Mouse (Mus musculus) intestine, postnatal 0 days (tissue): ENCODE measurements around the gene Hist1h2ab. TPM values are rescaled to one million over a fixed set of nuclear protein-coding genes. Genes with fewer than 3 reads are reported as not detected.

ENCODE experiments used
- ATAC-seq: fragments of 200-750 bp; cut with Nextera tagmentation; 2 replicates; pipeline ENCODE4 v1.8.0; 2017; ENCODE audit warnings: mild to moderate bottlenecking, moderate TSS enrichment, moderate library complexity
- H3K27ac ChIP-seq: fragments of 300-500 bp; sonication (generic); 2 replicates; pipeline ENCODE4 v1.5.1; 2014; ENCODE audit warnings: mild to moderate bottlenecking, low read depth, low read length, moderate library complexity
- H3K27me3 ChIP-seq: fragments of 300-500 bp; sonication (generic); replicated peaks from 2 replicates; pipeline ENCODE4 v1.6.1; 2014; ENCODE audit warnings: low read length, mixed read lengths; ENCODE audit not compliant: control insufficient read depth, insufficient read depth
- H3K36me3 ChIP-seq: fragments of 300-500 bp; sonication (generic); 2 replicates; pipeline ENCODE4 v1.6.1; 2014; ENCODE audit warnings: mild to moderate bottlenecking, moderate library complexity; ENCODE audit not compliant: control insufficient read depth, insufficient read depth
- H3K4me1 ChIP-seq: fragments of 300-500 bp; sonication (generic); replicated peaks from 2 replicates; pipeline ENCODE4 v1.6.1; 2014; ENCODE audit warnings: antibody characterized with exemption, low read length, mixed read lengths; ENCODE audit not compliant: control insufficient read depth, insufficient read depth
- H3K4me2 ChIP-seq: fragments of 300-500 bp; sonication (generic); replicated peaks from 2 replicates; pipeline ENCODE4 v1.6.1; 2014; ENCODE audit warnings: low read depth, mild to moderate bottlenecking, moderate library complexity
- H3K4me3 ChIP-seq: fragments of 300-500 bp; sonication (generic); 2 replicates; pipeline ENCODE4 v1.5.1; 2014; ENCODE audit warnings: low read depth, low read length
- H3K9ac ChIP-seq: fragments of 300-500 bp; sonication (generic); 2 replicates; pipeline ENCODE4 v1.6.1; 2014; ENCODE audit warnings: mild to moderate bottlenecking, low read depth, low read length
- H3K9me3 ChIP-seq: fragments of 300-500 bp; sonication (generic); 2 replicates; pipeline ENCODE4 v1.6.1; 2016; ENCODE audit warnings: mixed run types; ENCODE audit not compliant: control insufficient read depth
- CTCF ChIP-seq: sonication (generic); IDR thresholded peaks from 2 replicates; pipeline ENCODE4 v1.5.1; 2016; ENCODE audit warnings: low read depth, mild to moderate bottlenecking, control low read depth, antibody characterized with exemption, moderate library complexity
- WGBS: fragments of 180-500 bp; shearing (Covaris S2); extraction: QIAGEN DNeasy Blood & Tissue Kit; methylation state at CpG from one replicate; pipeline ENCODE4 v1.1.7; 2014; 5-methylcytosine and 5-hydroxymethylcytosine counted together
- polyA plus RNA-seq: library from polyadenylated mRNA; unstranded; fragments of >200 nt; fragmentation: Nextera tagmentation; extraction: Ambion mirVana; gene quantifications from 2 replicates; pipeline ENCODE4 v1.2.1, GENCODE M21; 2015

Gene Hist1h2ab
- polyA plus RNA-seq, 1 experiment from 2014 or later, result 12.1 TPM

DNA sequence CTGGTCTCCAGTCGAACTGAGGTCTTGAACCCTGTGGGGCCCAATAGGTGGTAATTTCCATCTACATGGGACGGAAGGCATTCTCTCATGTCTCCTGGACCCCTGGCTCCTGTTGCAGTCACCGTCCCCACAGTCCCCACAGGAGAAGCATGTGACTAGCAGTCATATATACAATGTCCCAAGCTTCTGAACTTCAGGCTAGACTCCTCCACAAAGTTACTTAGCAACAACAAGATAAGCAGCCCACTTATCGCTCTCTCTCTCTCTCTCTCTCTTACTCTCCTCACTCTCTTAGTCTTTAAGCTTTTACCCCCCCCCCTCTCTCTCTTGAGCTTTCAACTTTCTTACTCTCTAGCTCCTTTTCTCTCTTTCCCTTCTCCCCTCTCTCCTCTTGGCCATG, 26.7 kb upstream of the Hist1h2ab start:
- Histone ChIP-seq H3K9me3 (no peaks in the 10 kb centered on the region), H3K4me3 (no peak overlapping the region), H3K4me2 (no peak overlapping the region), H3K27ac (no peak overlapping the region), H3K4me1 (no peaks in the 10 kb centered on the region), H3K9ac (no peak overlapping the region), H3K36me3 (no peaks in the 10 kb centered on the region), H3K27me3 (no peaks in the 10 kb centered on the region)
- no peak for TF ChIP-seq CTCF
- WGBS, result 76% methylated on average over 4 of the region's 4 CpGs
- ATAC-seq, result no peak

DNA sequence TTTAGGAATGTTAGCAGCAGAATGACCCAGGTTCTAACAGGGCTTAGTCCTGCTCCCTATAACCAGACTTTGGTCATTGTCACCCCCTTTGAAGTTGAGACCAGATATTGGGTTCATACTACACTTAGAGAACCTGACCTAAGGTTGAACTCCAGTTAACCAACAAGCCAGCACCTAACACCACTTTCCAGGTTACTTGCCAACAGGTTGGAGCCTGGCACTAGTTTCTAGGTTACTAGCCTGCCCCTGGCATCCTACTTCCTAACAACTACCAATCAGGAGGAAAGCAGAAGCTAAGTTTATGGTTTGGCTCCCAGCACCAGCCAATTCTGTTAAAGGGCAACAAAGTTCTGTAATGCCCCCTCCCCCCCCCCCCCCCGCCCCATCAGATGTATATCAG, 25.7 kb upstream of the Hist1h2ab start:
- WGBS, result no CpG with 5 or more reads among the region's 1 CpGs
- no peak for ATAC-seq
- no peak for TF ChIP-seq CTCF
- Histone ChIP-seq H3K27me3 (no peaks in the 10 kb centered on the region), H3K36me3 (no peaks in the 10 kb centered on the region), H3K9ac (no peak overlapping the region), H3K9me3 (no peaks in the 10 kb centered on the region), H3K27ac (no peak overlapping the region), H3K4me3 (no peak overlapping the region), H3K4me1 (no peaks in the 10 kb centered on the region), H3K4me2 (no peak overlapping the region)

DNA sequence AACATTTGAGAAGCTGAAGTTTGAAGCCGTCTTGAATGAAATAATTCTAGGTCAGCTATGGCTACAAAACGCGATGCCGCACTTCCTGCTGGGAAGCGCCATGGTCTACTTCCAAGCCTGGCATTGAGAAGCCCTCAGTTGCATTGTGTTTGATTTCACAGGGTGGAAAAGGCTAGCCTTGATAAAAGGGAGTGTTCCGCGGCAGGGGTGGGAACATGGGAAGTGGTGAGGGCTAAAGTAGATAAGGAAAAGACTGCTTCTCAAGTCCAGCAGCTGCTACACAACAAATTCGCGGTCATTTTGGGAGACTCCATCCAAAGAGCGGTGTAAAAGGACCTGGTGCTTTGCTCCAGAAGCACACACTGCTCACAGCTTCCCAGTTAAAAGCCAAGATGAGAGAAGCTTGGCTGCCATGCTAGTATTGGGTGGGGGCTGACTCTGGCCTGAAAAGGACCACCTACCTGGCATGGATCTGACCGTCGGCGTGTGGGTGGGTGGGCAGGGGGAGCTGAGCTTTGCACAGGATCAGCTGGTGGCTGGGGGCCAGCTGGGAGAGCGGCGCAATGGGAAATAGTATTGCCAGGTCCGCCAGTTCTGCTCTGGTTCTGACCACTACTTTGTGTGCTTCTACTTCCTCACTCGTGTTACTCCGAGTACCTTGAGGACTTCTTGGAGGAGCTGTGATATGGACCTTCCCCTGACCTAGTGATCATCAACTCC, 22.3 kb upstream of the Hist1h2ab start:
- Histone ChIP-seq H3K4me2 (no peak overlapping the region), H3K27ac (no peak overlapping the region), H3K9me3 (no peaks in the 10 kb centered on the region), H3K9ac (no peak overlapping the region), H3K4me3 (no peak overlapping the region), H3K36me3 (no peaks in the 10 kb centered on the region), H3K27me3 (no peaks in the 10 kb centered on the region), H3K4me1 (no peaks in the 10 kb centered on the region)
- ATAC-seq, result no peak
- TF ChIP-seq CTCF, result no peak
- 87% methylated on average over 18 of the region's 18 CpGs for WGBS

DNA sequence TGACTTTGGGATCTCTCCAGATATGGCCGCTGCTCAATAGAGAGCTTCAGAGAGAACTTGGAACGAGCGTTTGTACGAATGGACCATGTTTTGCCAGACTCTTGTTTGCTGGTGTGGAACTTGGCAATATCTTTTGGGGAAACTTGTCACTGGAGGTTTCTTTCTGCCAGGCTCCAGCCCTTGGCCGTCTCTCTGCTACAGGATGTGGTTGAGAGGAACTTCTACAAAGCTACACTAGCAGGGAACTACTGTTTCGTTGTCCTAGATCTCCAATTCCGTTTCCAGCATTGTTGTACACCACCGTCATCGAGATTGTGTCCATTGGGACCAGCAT, 21.8 kb upstream of the Hist1h2ab start:
- WGBS, result 92% methylated on average over 9 of the region's 9 CpGs
- no peaks in the 10 kb centered on the region for H3K9me3 ChIP-seq
- H3K27me3 ChIP-seq, result no peaks in the 10 kb centered on the region
- ATAC-seq, result no peak
- no peak overlapping the region for H3K27ac ChIP-seq
- H3K36me3 ChIP-seq, result no peaks in the 10 kb centered on the region
- H3K4me1 ChIP-seq, result no peaks in the 10 kb centered on the region
- TF ChIP-seq CTCF, result no peak
- H3K9ac ChIP-seq, result no peak overlapping the region
- H3K4me3 ChIP-seq, result no peak overlapping the region
- H3K4me2 ChIP-seq, result no peak overlapping the region

DNA sequence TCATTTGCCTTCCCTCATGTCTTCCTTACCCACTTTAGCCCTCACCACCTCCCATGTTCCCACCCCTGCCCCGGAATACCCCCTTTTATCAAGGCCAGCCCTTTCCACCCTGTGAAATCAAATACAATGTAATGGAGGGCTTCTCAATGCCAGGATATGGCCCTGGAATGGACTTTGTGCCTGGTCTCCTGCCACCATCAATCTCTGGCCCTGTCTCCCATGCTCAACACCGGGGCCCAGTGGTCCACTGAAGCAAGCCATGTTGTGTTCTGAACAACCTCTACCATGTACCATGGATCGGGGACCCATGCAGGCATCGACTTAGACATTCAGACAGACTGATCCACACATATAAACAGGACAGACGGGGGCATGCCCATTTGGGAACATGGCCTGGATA, 21.2 kb upstream of the Hist1h2ab start:
- Histone ChIP-seq H3K9ac (no peak overlapping the region), H3K27ac (no peak overlapping the region), H3K4me2 (no peak overlapping the region), H3K9me3 (no peaks in the 10 kb centered on the region), H3K36me3 (no peaks in the 10 kb centered on the region), H3K4me3 (no peak overlapping the region), H3K4me1 (no peaks in the 10 kb centered on the region), H3K27me3 (no peaks in the 10 kb centered on the region)
- no peak for TF ChIP-seq CTCF
- WGBS, result 90% methylated on average over 5 of the region's 5 CpGs
- ATAC-seq, result no peak

DNA sequence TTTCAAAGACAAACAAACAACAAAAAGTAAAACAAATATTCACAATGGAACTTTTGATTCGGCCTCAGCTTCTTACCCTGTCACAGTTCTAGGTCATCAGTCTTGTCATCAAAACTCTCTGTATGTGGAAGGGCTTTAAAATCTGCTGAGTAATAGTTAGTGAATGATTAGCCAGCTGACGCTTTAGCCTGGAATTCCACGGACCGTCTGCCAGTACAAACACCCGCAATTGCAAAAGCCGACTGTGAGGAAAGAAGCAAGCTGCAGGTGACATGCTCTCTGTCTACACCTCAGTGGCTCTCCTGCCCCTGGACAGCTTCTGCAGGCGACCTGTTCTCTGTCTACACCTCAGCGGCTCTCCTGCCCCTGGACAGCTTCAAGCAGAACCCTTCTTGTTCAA, 20.4 kb upstream of the Hist1h2ab start:
- Histone ChIP-seq H3K4me2 (peak overlapping the region; percentile 35), H3K36me3 (no peaks in the 10 kb centered on the region), H3K9ac (no peak overlapping the region), H3K4me3 (no peak overlapping the region), H3K9me3 (no peaks in the 10 kb centered on the region), H3K27ac (no peak overlapping the region), H3K27me3 (no peaks in the 10 kb centered on the region), H3K4me1 (no peaks in the 10 kb centered on the region)
- ATAC-seq, result peak; percentile 75
- WGBS, result 17% methylated on average over 8 of the region's 8 CpGs
- no peak for TF ChIP-seq CTCF
